Mouse (Mus musculus) G1E (cell line): ENCODE data around the gene 1700020D05Rik.

ENCODE experiments used
- CTCF ChIP-seq: IDR thresholded peaks from 2 replicates; pipeline ENCODE4 v1.5.1; 2012; ENCODE audit warnings: low read depth, low read length, inconsistent platforms, mixed read lengths
- GATA1 ChIP-seq: IDR thresholded peaks from 2 replicates; pipeline ENCODE4 v1.6.1; 2012; ENCODE audit warnings: borderline replicate concordance, low read length, inconsistent platforms, mixed read lengths

DNA sequence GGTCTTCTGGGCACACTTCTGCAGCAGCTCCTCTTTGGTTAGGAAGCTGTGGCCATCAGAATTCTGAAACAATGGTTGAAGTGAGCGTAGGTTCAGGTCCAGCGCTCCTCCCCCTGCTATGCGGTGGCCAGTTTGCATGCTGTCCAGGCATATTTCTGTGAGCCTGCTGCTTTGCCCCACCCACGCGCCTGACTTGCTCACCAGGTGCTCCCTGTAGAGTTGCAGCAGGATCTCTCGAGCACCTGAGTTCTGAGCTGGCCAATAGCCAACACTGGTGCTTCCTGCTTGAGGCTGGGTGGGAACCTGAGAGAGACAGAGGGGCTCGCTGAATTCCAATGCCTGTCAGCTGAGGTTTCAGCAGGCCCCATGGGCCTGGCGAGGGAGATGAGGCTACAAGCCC lies 17.3 kb downstream of the 1700020D05Rik start:
- TF ChIP-seq CTCF (no peak), GATA1 (no peak)
